Mouse (Mus musculus) limb, embryonic 11.5 days (tissue): ENCODE results near the gene Cap2. TPM values are rescaled to one million over a fixed set of nuclear protein-coding genes. Genes with fewer than 3 reads are reported as not detected.

Source experiments
- polyA plus RNA-seq: library from polyadenylated mRNA; unstranded; fragments of >200 nt; fragmentation: Nextera tagmentation; extraction: Ambion mirVana; gene quantifications from 2 replicates; pipeline ENCODE4 v1.2.1, GENCODE M21; 2014

Gene Cap2
- polyA plus RNA-seq, 1 experiment from 2014 or later, result 5.4 TPM

Other genes with a start within 250 kb of the Cap2 start
- not detected in 2 replicates for gene Stmnd1, start 228.1 kb upstream of the Cap2 start, polyA plus RNA-seq
- 4.5 and 6.7 TPM in 2 replicates for gene Rbm24, start 83.4 kb upstream of the Cap2 start, polyA plus RNA-seq
- 7.4 and 10.4 TPM in 2 replicates for gene Fam8a1, start 167.7 kb downstream of the Cap2 start, polyA plus RNA-seq
- 43.4 and 46.7 TPM in 2 replicates for gene Nup153, start 226.1 kb downstream of the Cap2 start, polyA plus RNA-seq